Mouse (Mus musculus) stomach, postnatal 0 days (tissue): ENCODE data around the gene Fgfr2.

Experiments used
- CTCF ChIP-seq: IDR thresholded peaks from 2 replicates; pipeline ENCODE4 v1.5.1; 2016; ENCODE audit warnings: antibody characterized with exemption, low read depth, mild to moderate bottlenecking, moderate library complexity
- EP300 ChIP-seq: optimal IDR thresholded peaks from 2 replicates; pipeline ENCODE3; 2016; ENCODE audit warnings: antibody characterized with exemption

DNA sequence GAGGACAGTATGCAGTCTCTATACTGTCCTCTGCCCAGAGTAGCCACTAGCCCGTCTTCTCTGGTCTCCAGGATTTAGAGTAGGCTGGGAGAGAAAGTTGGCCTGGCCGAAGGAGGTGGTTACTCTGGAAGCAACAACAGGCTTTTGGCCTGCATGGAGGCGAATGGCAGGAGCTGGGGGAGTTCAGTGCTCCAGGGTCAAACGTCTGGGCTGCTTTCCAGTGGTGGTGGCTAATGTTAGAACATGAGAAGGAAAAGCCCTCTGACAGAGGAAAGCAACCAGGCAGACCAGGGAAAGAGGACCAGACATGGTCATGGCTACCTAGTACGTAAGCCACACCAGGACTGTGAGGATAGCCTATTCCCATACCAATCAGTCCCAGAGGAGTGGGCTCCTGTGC is 347.8 kb downstream of the Fgfr2 start:
- TF ChIP-seq CTCF (no peak), EP300 (no peak)
